Mouse (Mus musculus): ENCODE results near the gene Olfr70.

- no peak for TF ChIP-seq POLR2A (IDR thresholded peaks at IDR 0.05; ENCODE audit: low read depth, low read length)
- no peak for TF ChIP-seq CTCF (IDR thresholded peaks at IDR 0.05; ENCODE audit: borderline replicate concordance, insufficient read depth, low read length)
Observed at GRCm38 (mm10) chr4:43666412-43666811, 34.2 kb downstream of the Olfr70 start.
